Mouse (Mus musculus) heart, embryonic 13.5 days (tissue): Measurements from ENCODE around the gene Krtap19-3. TPM values are rescaled to one million over a fixed set of nuclear protein-coding genes. Genes with fewer than 3 reads are reported as not detected.

Experiments
- ATAC-seq: fragments of 200-750 bp; cut with Nextera tagmentation; 2 replicates; pipeline ENCODE4 v1.8.0; 2017; ENCODE audit warnings: moderate TSS enrichment; ENCODE audit not compliant: insufficient number of reproducible peaks, low FRiP score, low TSS enrichment; ENCODE audit errors: extremely low read depth
- H3K27ac ChIP-seq: fragments of 300-500 bp; sonication (generic); replicated peaks from 2 replicates; pipeline ENCODE4 v1.5.1; 2015; ENCODE audit warnings: moderate library complexity, mild to moderate bottlenecking, inconsistent platforms
- H3K27me3 ChIP-seq: fragments of 300-500 bp; sonication (generic); replicated peaks from 2 replicates; pipeline ENCODE4 v1.6.1; 2015; ENCODE audit warnings: mild to moderate bottlenecking, inconsistent platforms
- H3K36me3 ChIP-seq: fragments of 300-500 bp; sonication (generic); 2 replicates; pipeline ENCODE4 v1.6.1; 2015; ENCODE audit warnings: mild to moderate bottlenecking, inconsistent platforms
- H3K4me1 ChIP-seq: fragments of 300-500 bp; sonication (generic); 2 replicates; pipeline ENCODE4 v1.6.1; 2015; ENCODE audit warnings: inconsistent platforms
- H3K4me2 ChIP-seq: fragments of 300-500 bp; sonication (generic); 2 replicates; pipeline ENCODE4 v1.6.1; 2015; ENCODE audit warnings: inconsistent platforms, mild to moderate bottlenecking, moderate library complexity
- H3K4me3 ChIP-seq: fragments of 300-500 bp; sonication (generic); 2 replicates; pipeline ENCODE4 v1.5.1; 2015; ENCODE audit warnings: moderate library complexity, mild to moderate bottlenecking, inconsistent platforms
- H3K9ac ChIP-seq: fragments of 300-500 bp; sonication (generic); 2 replicates; pipeline ENCODE4 v1.6.1; 2015; ENCODE audit warnings: inconsistent platforms, mild to moderate bottlenecking, moderate library complexity
- H3K9me3 ChIP-seq: fragments of 300-500 bp; sonication (generic); 2 replicates; pipeline ENCODE4 v1.6.1; 2016; ENCODE audit warnings: inconsistent platforms
- WGBS: fragments of 180-500 bp; shearing (Covaris S2); methylation state at CpG from one replicate; pipeline ENCODE4 v1.1.7; 2015; ENCODE audit warnings: mixed read lengths; 5-methylcytosine and 5-hydroxymethylcytosine counted together
- polyA plus RNA-seq: library from polyadenylated mRNA; unstranded; fragments of >200 nt; fragmentation: Nextera tagmentation; extraction: Ambion mirVana; gene quantifications from 2 replicates; pipeline ENCODE4 v1.2.1, GENCODE M21; 2015

The Krtap19-3 gene
- polyA plus RNA-seq: not detected in 2 replicates

- WGBS: 75% methylated on average over 2 of the region's 2 CpGs
- no peaks in the 10 kb centered on the region for H3K36me3 ChIP-seq
- ATAC-seq: no peak
- no peak within 1 kb of the TSS for H3K9ac ChIP-seq
- H3K27ac ChIP-seq: no peak within 1 kb of the TSS
- H3K4me3 ChIP-seq: no peak within 1 kb of the TSS
- no peaks in the 10 kb centered on the region for H3K27me3 ChIP-seq
- H3K9me3 ChIP-seq: no peaks in the 10 kb centered on the region
- no peak within 1 kb of the TSS for H3K4me2 ChIP-seq
- H3K4me1 ChIP-seq: no peaks in the 10 kb centered on the region
Measured at GRCm38 (mm10) chr16:88877938-88878337, at the start of gene Krtap19-3. Krtap19-3 (minus strand) TSS chr16:88878038.

GRCm38 (mm10) chr16:88896357-88896756 is 18.5 kb upstream of the Krtap19-3 start, which contains the start of gene Krtap19-5:
Krtap19-5 (minus strand) TSS chr16:88896457.
- Histone ChIP-seq H3K4me1 (no peaks in the 10 kb centered on the region), H3K36me3 (no peaks in the 10 kb centered on the region), H3K9ac (no peak within 1 kb of the TSS), H3K4me3 (no peak within 1 kb of the TSS), H3K4me2 (no peak within 1 kb of the TSS), H3K27me3 (no peaks in the 10 kb centered on the region), H3K27ac (no peak within 1 kb of the TSS), H3K9me3 (no peaks in the 10 kb centered on the region)
- no peak for ATAC-seq
- WGBS: 84% methylated on average over 6 of the region's 6 CpGs

DNA sequence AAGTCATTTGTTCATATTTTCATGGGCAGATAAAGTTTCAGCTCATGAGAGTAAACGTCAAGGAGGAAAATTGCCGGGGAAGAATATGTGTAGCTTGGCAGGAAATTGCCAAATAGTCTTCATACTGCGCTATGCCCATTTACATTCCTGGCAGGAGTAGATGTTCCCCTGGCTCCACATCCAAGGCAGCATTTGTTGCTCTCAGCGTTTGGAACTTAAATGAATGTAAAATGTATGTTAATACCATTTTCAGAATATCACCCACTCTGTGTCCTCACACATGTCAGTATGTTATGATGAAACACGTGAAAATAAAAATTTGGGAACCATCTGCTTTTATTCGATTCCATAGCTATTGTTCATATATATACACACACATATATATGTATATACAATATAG is 9.0 kb upstream of the Krtap19-3 start:
- no peak overlapping the region for H3K9ac ChIP-seq
- H3K27me3 ChIP-seq: no peaks in the 10 kb centered on the region
- no peak overlapping the region for H3K4me3 ChIP-seq
- WGBS: 79% methylated on average over 6 of the region's 6 CpGs
- no peaks in the 10 kb centered on the region for H3K9me3 ChIP-seq
- no peaks in the 10 kb centered on the region for H3K4me1 ChIP-seq
- no peak overlapping the region for H3K4me2 ChIP-seq
- ATAC-seq: no peak
- no peaks in the 10 kb centered on the region for H3K36me3 ChIP-seq
- H3K27ac ChIP-seq: no peak overlapping the region

DNA sequence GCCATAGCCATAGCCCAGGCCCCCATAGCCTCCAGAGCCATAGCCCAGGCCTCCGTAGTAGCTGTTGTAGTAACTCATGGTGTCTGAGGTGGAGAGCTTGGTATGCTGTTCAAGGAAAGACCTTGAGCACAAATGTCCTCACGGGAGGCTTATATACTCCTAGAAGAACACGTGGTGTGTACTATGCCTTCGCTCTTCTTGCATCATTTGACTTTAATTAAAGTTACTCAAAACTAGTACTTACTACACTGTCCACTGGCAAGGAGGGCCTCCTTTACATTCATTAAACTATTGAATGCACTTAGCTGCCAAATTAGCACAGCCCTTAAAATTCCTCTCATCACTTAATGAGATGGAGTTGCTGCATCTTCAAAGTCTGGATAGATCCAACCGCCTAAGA is 7.2 kb upstream of the Krtap19-3 start, which contains the start of gene Krtap19-4:
TSS of gene Krtap19-4 (minus strand) at position 101 of the 400 bp plus-strand sequence.
- ATAC-seq: no peak
- 84% methylated on average over 5 of the region's 5 CpGs for WGBS
- Histone ChIP-seq H3K4me1 (no peaks in the 10 kb centered on the region), H3K9me3 (no peaks in the 10 kb centered on the region), H3K9ac (no peak within 1 kb of the TSS), H3K27ac (no peak within 1 kb of the TSS), H3K27me3 (no peaks in the 10 kb centered on the region), H3K36me3 (no peaks in the 10 kb centered on the region), H3K4me2 (no peak within 1 kb of the TSS), H3K4me3 (no peak within 1 kb of the TSS)

DNA sequence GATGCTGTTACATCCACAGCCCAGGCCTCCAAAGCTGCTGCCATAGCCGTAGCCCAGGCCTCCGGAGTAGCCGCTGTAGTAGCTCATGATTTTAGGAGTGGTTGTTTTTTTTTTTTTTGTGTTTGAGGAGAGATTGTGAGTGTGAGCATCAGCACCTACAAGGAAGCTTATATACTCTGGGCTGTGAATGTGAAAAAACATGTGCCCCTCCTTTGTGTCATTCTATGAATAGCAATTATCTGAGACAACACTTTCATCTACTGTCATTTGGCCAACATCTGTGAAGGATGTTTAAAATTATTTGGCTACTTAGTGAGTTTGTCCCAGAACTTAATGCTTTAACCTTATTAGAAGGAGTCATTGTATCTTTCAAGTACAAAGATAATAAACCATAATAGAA is 3.7 kb downstream of the Krtap19-3 start, which contains the start of gene Krtap19-2:
TSS of gene Krtap19-2 (minus strand) at position 101 of the 400 bp plus-strand sequence.
- Histone ChIP-seq H3K4me1 (no peaks in the 10 kb centered on the region), H3K4me3 (no peak within 1 kb of the TSS), H3K9me3 (no peaks in the 10 kb centered on the region), H3K27ac (no peak within 1 kb of the TSS), H3K9ac (no peak within 1 kb of the TSS), H3K27me3 (no peaks in the 10 kb centered on the region), H3K4me2 (no peak within 1 kb of the TSS), H3K36me3 (no peaks in the 10 kb centered on the region)
- ATAC-seq: no peak
- WGBS: 80% methylated on average over 3 of the region's 3 CpGs

GRCm38 (mm10) chr16:88869311-88869710 is 8.5 kb downstream of the Krtap19-3 start, which contains the start of gene Krtap19-1:
Krtap19-1 (minus strand) TSS chr16:88869411.
- Histone ChIP-seq H3K9ac (no peak within 1 kb of the TSS), H3K4me3 (no peak within 1 kb of the TSS), H3K4me2 (no peak within 1 kb of the TSS), H3K36me3 (no peaks in the 10 kb centered on the region), H3K27me3 (no peaks in the 10 kb centered on the region), H3K27ac (no peak within 1 kb of the TSS), H3K9me3 (no peaks in the 10 kb centered on the region), H3K4me1 (no peaks in the 10 kb centered on the region)
- no peak for ATAC-seq
- 75% methylated on average over 6 of the region's 6 CpGs for WGBS

- ATAC-seq: no peak
- WGBS: 80% methylated on average over 4 of the region's 4 CpGs
- no peak overlapping the region for H3K27ac ChIP-seq
- no peak overlapping the region for H3K4me2 ChIP-seq
- no peak overlapping the region for H3K4me3 ChIP-seq
- no peak overlapping the region for H3K9ac ChIP-seq
- H3K36me3 ChIP-seq: no peaks in the 10 kb centered on the region
- no peaks in the 10 kb centered on the region for H3K9me3 ChIP-seq
- H3K27me3 ChIP-seq: no peaks in the 10 kb centered on the region
- H3K4me1 ChIP-seq: no peaks in the 10 kb centered on the region
Measured at GRCm38 (mm10) chr16:88864887-88865407, 12.9 kb downstream of the Krtap19-3 start.

DNA sequence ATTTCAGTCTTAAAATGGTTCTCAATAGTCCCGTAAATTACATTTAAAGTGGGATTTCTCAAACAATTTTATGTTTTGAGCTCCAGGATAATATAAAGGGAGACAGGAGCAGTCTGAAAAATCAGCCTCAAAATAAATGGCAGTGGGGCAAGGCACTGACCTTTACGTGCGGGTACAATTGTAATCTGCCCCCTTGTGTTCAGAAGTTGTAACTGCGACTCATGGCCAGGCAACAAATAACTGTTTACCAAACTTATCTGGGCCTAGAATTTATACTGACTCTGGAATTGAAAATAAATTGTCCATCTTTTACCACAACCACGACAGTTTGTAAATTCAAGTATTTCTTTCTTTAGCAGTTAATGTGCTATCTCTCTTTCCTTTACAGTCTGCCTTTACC is 26.4 kb downstream of the Krtap19-3 start:
- Histone ChIP-seq H3K4me2 (no peak overlapping the region), H3K4me1 (no peaks in the 10 kb centered on the region), H3K9ac (no peak overlapping the region), H3K9me3 (no peaks in the 10 kb centered on the region), H3K27me3 (no peaks in the 10 kb centered on the region), H3K36me3 (no peaks in the 10 kb centered on the region), H3K4me3 (no peak overlapping the region), H3K27ac (no peak overlapping the region)
- ATAC-seq: no peak
- 10% methylated on average over 5 of the region's 5 CpGs for WGBS

DNA sequence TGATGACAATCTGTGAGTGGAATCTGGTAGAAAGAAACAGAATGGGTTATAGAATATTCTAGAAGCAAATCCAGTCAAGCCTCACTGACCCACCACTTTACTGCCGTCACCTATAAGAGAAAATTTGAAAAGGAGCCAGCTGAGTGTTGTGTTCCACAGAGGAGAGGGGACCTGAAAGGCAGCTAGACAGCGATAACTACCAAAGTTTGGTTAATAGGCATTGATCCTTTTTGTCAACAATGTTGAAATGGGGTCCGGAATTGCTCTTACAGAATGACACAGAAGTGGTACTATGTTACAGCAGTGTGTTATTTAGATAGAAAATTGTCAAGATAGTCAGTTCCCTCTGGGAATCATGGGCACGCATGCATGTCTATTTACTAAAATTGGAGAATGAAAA is 29.3 kb downstream of the Krtap19-3 start:
- Histone ChIP-seq H3K27ac (no peak overlapping the region), H3K4me3 (no peak overlapping the region), H3K9me3 (no peaks in the 10 kb centered on the region), H3K27me3 (no peaks in the 10 kb centered on the region), H3K9ac (no peak overlapping the region), H3K4me2 (no peak overlapping the region), H3K4me1 (no peaks in the 10 kb centered on the region), H3K36me3 (no peaks in the 10 kb centered on the region)
- 74% methylated on average over 4 of the region's 4 CpGs for WGBS
- ATAC-seq: no peak

GRCm38 (mm10) chr16:88847363-88847762 is 30.5 kb downstream of the Krtap19-3 start:
- H3K27me3 ChIP-seq: no peaks in the 10 kb centered on the region
- ATAC-seq: no peak
- no peaks in the 10 kb centered on the region for H3K4me1 ChIP-seq
- no peak overlapping the region for H3K27ac ChIP-seq
- H3K9ac ChIP-seq: no peak overlapping the region
- H3K9me3 ChIP-seq: no peaks in the 10 kb centered on the region
- no peak overlapping the region for H3K4me2 ChIP-seq
- no peak overlapping the region for H3K4me3 ChIP-seq
- H3K36me3 ChIP-seq: no peaks in the 10 kb centered on the region
- 79% methylated on average over 1 of the region's 1 CpGs for WGBS
